Mouse (Mus musculus): ENCODE data around the gene Tgfbrap1. TPM values are rescaled to one million over a fixed set of nuclear protein-coding genes. Genes with fewer than 3 reads are reported as not detected.

Tgfbrap1 gene
- polyA plus RNA-seq, 1 experiment = 10.3 TPM

DNA sequence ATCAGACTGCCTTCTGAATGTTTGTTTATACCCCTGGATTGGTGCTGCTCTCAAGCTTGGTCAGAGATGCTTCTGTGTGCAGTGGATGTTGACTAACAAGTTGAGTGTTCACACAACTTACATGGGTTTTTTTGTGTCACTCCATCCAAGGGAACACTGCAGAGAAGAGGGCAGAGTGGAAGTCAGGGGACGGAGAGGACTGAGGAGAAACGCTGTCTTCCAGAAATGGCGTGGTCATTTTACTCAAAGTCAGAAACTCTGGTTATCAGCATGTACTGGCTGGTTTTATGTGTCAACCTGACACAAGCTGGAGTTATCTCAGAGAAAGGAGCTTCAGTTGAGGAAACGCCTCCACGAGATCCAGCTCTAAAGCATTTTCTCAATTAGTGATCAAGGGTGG lies 22.5 kb upstream of the Tgfbrap1 start:
- DNase-seq (ENCODE audit: low read depth, low spot score) = no peak
- WGBS = 94% methylated on average over 5 of the region's 5 CpGs

- WGBS = 83% methylated on average over 8 of the region's 8 CpGs
- no peak for DNase-seq (ENCODE audit: low read depth, low spot score)
These were observed 19.0 kb upstream of the Tgfbrap1 start for GRCm38 (mm10) chr1:43117435-43117834.

DNA sequence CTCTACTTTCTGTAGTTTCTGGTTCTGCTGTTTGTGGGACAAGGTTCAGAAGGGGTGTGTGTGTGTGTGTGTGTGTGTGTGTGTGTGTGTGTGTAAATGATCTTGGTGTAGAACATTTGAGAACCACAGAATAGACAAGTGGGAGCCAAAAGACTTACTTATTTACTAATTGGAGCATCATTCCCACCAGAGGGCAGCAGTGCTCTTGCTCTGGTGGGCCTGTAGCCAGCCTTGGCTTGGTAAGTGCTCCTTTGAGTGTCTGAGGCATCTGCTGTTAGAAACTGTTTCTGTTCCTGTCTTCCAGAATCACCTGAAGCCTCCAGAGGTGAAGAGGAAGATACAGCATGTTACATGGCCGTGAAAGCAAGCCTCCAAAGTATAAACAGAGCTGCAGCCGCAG lies 14.4 kb upstream of the Tgfbrap1 start:
- 84% methylated on average over 2 of the region's 2 CpGs for WGBS
- no peak for DNase-seq (ENCODE audit: low read depth, low spot score)

DNA sequence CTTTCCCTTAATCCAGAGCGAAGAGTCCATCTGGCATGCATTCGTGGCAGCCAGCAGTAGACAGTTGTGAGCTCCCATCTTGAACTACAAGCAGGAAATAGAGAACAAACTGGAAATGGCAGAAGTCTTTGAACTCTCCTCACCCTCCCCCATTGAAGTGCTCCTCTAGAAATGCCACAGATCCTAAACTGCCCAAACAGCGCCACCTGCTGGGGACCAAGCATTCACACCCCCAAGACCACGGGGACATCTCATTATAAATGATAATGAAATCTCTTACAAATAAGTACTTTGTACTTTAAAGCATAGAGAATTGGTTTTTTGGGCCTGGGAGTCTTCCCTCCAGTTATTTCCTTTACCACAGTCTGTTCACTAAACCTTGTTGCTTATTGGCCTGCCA lies 12.1 kb upstream of the Tgfbrap1 start:
- WGBS = 44% methylated on average over 4 of the region's 4 CpGs
- no peak for DNase-seq (ENCODE audit: low read depth, low spot score)

DNA sequence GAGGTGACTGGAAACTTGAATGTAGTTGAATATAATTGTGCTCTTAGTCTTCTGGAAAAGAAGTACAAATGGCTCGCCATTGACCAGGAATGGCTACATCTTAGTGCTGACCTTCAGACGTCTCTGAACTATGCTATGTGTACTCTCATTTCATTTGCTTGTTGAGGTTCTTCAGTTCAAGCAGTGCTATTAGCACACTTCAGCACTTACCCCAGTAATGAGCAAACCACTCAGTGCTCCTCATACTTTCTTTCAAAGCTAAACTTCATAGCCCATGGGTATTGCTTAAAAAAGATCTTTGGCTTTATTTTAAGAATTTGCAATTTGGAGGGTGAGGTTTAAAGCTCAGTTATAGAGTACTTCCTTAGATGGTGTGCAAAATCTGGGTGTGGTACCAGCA lies 10.3 kb upstream of the Tgfbrap1 start:
- WGBS = 70% methylated on average over 2 of the region's 2 CpGs

DNA sequence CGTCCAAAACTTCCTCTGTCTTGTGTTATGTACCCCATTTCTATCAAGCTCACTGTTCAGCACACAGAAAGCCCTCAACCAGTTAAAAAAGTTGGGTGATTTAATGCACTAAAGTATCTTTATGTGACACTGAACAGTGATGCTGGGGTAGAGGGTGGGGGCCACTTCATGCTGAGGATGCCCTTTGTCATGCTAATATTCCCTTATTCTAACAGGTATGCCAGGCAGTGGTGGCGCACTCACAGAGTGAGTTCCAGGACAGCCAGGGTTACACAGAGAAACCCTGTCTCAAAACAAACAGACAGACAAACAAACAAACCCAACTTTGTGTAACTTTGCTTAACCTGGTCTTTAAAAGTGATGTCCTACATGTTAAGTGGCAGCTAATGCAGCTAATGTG lies 4.2 kb downstream of the Tgfbrap1 start:
- WGBS = 96% methylated on average over 2 of the region's 2 CpGs
- DNase-seq (ENCODE audit: low read depth, low spot score) = no peak

More for the DNA sequence above, 10.3 kb upstream of the Tgfbrap1 start:
- DNase-seq (ENCODE audit: low read depth, low spot score) = no peak

DNA sequence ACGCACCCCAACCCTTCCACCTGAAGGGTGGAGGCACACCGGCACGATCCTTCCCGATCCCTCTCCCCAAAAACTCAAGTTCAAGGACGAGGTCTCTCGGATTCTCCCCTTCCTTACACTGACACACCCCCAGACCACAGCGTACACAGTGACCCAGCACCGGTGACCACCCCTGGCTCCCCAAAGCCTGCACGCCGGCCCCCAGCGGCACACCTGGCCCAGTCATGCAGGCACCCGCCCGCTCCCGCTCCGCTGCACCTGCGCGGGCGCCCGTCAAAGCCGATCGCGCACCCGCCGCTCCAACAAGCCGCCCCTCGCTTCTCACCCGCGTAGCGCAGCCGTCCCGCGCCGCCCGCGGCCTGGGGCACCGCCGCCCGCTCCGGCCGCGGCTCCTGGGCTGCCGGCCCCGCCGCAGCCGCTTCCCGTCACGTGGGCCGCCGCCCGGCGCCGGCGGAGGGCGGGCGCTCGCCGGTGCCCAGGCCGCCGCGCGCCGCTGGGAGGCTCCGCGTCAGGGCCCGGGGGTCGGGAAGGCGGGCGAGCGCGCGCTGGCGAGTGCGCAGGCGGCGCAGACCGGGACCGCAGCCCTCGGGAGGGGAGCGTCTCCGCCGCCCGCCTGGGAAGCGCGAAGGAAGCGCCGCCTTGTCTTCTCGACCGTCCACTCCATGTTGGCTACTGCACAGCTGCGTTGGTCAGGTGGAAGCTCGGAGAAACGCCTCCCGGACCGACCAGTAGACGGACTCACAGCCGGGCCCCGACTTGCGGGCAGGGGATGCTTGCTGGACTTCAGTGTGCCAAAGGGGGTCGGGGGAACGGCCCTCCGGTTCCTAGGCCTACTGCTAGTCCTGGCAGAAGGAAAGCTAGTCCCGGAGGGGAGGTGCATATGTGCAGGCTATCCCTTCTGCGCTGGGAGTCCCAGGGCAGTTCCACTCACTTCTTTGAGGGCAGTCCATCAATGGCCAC lies 6.1 kb downstream of the Tgfbrap1 start:
- DNase-seq (ENCODE audit: low read depth, low spot score) = no peak
- WGBS = under 1% methylated on average over 102 of the region's 102 CpGs

GRCm38 (mm10) chr1:43091306-43092055 lies 7.0 kb downstream of the Tgfbrap1 start:
- DNase-seq (ENCODE audit: low read depth, low spot score) = no peak
- WGBS = 31% methylated on average over 13 of the region's 13 CpGs

GRCm38 (mm10) chr1:43090418-43090817 lies 8.0 kb downstream of the Tgfbrap1 start:
- no peak for DNase-seq (ENCODE audit: low read depth, low spot score)
- 74% methylated on average over 1 of the region's 1 CpGs for WGBS

DNA sequence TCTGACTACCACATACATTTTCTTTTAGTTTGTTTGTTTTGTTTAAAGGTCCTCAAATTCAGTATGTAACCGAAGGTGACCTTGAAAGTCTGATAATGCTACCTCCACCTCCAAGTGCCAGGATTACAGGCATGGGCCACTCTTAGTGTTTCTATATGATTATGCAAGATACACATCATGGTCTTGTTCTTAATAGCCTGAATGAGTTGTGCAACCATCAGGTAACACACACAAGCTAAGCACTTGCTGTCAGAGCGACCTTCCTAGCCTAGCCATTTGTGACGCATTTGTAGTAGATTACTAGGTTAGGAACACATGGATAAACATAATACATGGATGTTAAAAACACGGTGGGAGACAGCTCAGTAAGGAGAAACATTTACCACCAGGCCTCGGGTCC lies 15.5 kb downstream of the Tgfbrap1 start:
- no peak for DNase-seq (ENCODE audit: low read depth, low spot score)
- 80% methylated on average over 5 of the region's 5 CpGs for WGBS

DNA sequence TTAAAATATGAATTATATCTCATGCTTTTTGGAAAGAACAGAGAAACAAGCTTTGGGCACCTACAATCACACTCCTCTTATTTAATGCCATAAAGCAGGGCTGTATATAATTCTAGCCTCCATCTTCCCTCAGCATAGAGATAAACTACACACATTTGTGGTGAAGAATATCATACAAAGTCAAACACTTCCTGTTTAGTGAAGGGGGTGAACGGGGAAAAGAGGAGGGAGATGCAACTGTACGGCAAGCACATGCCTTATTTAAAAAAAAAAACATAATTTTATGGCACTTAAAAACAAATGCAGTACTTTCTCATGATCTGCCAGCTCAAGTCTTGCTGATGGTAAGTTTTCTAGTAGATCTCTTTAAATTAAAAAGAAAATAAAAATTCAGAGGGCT lies 20.3 kb downstream of the Tgfbrap1 start:
- 76% methylated on average over 2 of the region's 2 CpGs for WGBS
- no peak for DNase-seq (ENCODE audit: low read depth, low spot score)

- no peak for DNase-seq (ENCODE audit: low read depth, low spot score)
- 99% methylated on average over 2 of the region's 2 CpGs for WGBS
These were observed 23.6 kb downstream of the Tgfbrap1 start for GRCm38 (mm10) chr1:43074791-43075190.

GRCm38 (mm10) chr1:43072561-43072960 lies 25.9 kb downstream of the Tgfbrap1 start:
- DNase-seq (ENCODE audit: low read depth, low spot score) = no peak
- WGBS = 36% methylated on average over 1 of the region's 1 CpGs

- DNase-seq (ENCODE audit: low read depth, low spot score) = no peak
These were observed 26.4 kb downstream of the Tgfbrap1 start for GRCm38 (mm10) chr1:43072028-43072427.

DNA sequence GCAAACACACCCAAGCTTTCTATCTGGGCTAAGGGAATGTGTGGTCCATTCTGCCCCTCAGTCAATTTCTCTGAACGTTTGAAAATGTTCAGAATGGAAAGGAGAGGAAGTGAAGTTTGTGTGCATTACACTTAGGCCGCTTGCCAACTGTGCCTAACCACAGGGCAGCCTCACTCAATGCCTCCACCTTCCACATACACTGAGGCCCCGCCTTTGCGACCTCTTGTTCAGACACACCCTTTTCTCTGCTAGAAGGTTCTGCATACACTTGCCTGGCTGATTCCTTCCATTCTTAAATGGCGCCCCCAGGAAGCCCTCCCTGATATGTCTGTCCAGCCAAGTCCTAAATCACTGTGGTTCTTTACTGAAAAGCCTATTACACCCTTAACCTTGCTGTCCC lies 27.7 kb downstream of the Tgfbrap1 start:
- DNase-seq (ENCODE audit: low read depth, low spot score) = peak; percentile 48
- WGBS = 28% methylated on average over 5 of the region's 5 CpGs

More at GRCm38 (mm10) chr1:43072028-43072427, 26.4 kb downstream of the Tgfbrap1 start:
- WGBS = 92% methylated on average over 8 of the region's 8 CpGs

GRCm38 (mm10) chr1:43067551-43067950 lies 30.9 kb downstream of the Tgfbrap1 start:
- 85% methylated on average over 7 of the region's 7 CpGs for WGBS
- DNase-seq (ENCODE audit: low read depth, low spot score) = no peak

DNA sequence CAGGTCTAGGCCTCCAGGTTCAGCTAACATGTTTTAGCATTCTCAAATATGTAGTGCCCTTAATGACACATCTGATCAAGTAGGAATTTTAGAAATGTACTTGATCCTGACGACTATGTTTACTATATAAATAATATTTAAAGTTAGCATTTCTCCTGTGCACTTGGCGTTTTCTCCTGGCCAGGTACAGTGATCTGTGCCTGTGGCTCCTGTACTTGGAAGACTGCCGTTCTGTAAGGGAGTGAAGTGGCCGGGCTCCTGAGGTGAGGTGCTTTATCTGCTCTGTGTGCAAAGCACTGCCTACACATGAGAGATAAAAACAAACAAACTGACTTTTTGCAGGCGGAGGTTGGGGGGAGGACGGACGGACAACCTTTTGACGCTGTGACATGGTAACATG lies 31.9 kb downstream of the Tgfbrap1 start:
- DNase-seq (ENCODE audit: low read depth, low spot score) = no peak
- WGBS = 89% methylated on average over 8 of the region's 8 CpGs

GRCm38 (mm10) chr1:43065615-43066310 lies 32.7 kb downstream of the Tgfbrap1 start:
- WGBS = 65% methylated on average over 9 of the region's 9 CpGs

DNA sequence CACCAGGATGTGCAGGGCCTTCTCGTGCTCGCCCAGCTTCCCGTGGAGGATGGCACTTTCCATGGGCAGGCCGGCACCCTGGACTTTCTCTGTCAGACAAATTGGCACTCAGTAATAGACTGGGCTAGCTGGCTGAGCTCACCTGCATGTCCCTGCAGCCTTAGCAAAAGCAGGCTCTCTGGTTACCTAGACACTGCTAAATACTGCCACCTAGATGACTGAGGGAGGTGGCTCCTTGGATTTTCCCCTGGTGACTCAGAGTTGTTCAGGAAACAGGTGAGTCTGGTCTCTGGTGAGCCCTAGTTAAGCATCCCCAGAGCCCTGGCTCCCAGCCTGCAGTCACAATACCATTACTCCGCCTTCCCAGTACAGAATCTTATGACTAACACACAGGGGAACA lies 46.5 kb downstream of the Tgfbrap1 start:
- 93% methylated on average over 5 of the region's 5 CpGs for WGBS
- no peak for DNase-seq (ENCODE audit: low read depth, low spot score)

More at GRCm38 (mm10) chr1:43065615-43066310, 32.7 kb downstream of the Tgfbrap1 start:
- DNase-seq (ENCODE audit: low read depth, low spot score) = no peak

GRCm38 (mm10) chr1:43047811-43048210 lies 50.6 kb downstream of the Tgfbrap1 start:
- no peak for DNase-seq (ENCODE audit: low read depth, low spot score)
- WGBS = 93% methylated on average over 10 of the region's 10 CpGs

Measured in large intestine, adult 2 months (tissue).